Mouse (Mus musculus): ENCODE measurements around the gene Dennd2c. TPM values are rescaled to one million over a fixed set of nuclear protein-coding genes. Genes with fewer than 3 reads are reported as not detected.
A peak's percentile ranks its signal among the peaks of the same experiment; 100 is the strongest.

Gene Dennd2c
- polyA plus RNA-seq, 1 experiment from 2014 or later = 5.8 TPM

GRCm38 (mm10) chr3:103100735-103101134 is 1.7 kb upstream of the Dennd2c start:
- H3K4me3 ChIP-seq (ENCODE audit: low read length) = no peak overlapping the region
- H3K27me3 ChIP-seq (ENCODE audit: control insufficient read depth, insufficient read depth, low read length) = no peaks in the 10 kb centered on the region
- no peaks in the 10 kb centered on the region for H3K36me3 ChIP-seq (ENCODE audit: control insufficient read depth, insufficient read depth)
- WGBS = 41% methylated on average over 2 of the region's 2 CpGs
- no peaks in the 10 kb centered on the region for H3K9me3 ChIP-seq (replicated peaks; ENCODE audit: control insufficient read depth, low read length)
- H3K9ac ChIP-seq (ENCODE audit: low read length) = no peak overlapping the region
- H3K4me1 ChIP-seq (ENCODE audit: control insufficient read depth, insufficient read depth, low read length) = peaks cover 4% of the 10 kb centered on the region
- no peak overlapping the region for H3K4me2 ChIP-seq (ENCODE audit: low read depth, low read length)
- no peak for ATAC-seq (replicated peaks; ENCODE audit: extremely low read depth, insufficient read depth, low FRiP score)
- H3K27ac ChIP-seq (ENCODE audit: low read length) = no peak overlapping the region

GRCm38 (mm10) chr3:103101194-103101593 is 1.2 kb upstream of the Dennd2c start:
- Histone ChIP-seq H3K9me3 (replicated peaks; ENCODE audit: control insufficient read depth, low read length) (no peaks in the 10 kb centered on the region), H3K27me3 (ENCODE audit: control insufficient read depth, insufficient read depth, low read length) (no peaks in the 10 kb centered on the region), H3K4me2 (ENCODE audit: low read depth, low read length) (no peak overlapping the region; the same call in 1 of the 2 replicates), H3K4me3 (ENCODE audit: low read length) (no peak overlapping the region), H3K36me3 (ENCODE audit: control insufficient read depth, insufficient read depth) (no peaks in the 10 kb centered on the region), H3K4me1 (ENCODE audit: control insufficient read depth, insufficient read depth, low read length) (peaks cover 4% of the 10 kb centered on the region), H3K27ac (ENCODE audit: low read length) (no peak overlapping the region), H3K9ac (ENCODE audit: low read length) (no peak overlapping the region)
- ATAC-seq (replicated peaks; ENCODE audit: extremely low read depth, insufficient read depth, low FRiP score) = no peak
- 55% methylated on average over 5 of the region's 5 CpGs for WGBS

- Histone ChIP-seq H3K36me3 (ENCODE audit: control insufficient read depth, insufficient read depth) (no peaks in the 10 kb centered on the region), H3K27me3 (ENCODE audit: control insufficient read depth, insufficient read depth, low read length) (no peaks in the 10 kb centered on the region), H3K9ac (ENCODE audit: low read length) (peak overlapping the region; percentile 81), H3K4me3 (ENCODE audit: low read length) (peak overlapping the region; percentile 90), H3K4me2 (ENCODE audit: low read depth, low read length) (peak overlapping the region; percentile 98), H3K27ac (ENCODE audit: low read length) (peak overlapping the region; percentile 61), H3K9me3 (replicated peaks; ENCODE audit: control insufficient read depth, low read length) (no peaks in the 10 kb centered on the region), H3K4me1 (ENCODE audit: control insufficient read depth, insufficient read depth, low read length) (peaks cover 4% of the 10 kb centered on the region)
- peak; percentile 20; the same call in 1 of the 2 replicates for ATAC-seq (replicated peaks; ENCODE audit: extremely low read depth, insufficient read depth, low FRiP score)
- 0% methylated on average over 14 of the region's 14 CpGs for WGBS
Measured at GRCm38 (mm10) chr3:103101909-103102308, 495 bp upstream of the Dennd2c start.

GRCm38 (mm10) chr3:103107565-103108240 is 5.3 kb downstream of the Dennd2c start:
- Histone ChIP-seq H3K27me3 (ENCODE audit: control insufficient read depth, insufficient read depth, low read length) (no peaks in the 10 kb centered on the region), H3K4me1 (ENCODE audit: control insufficient read depth, insufficient read depth, low read length) (no peaks in the 10 kb centered on the region), H3K4me3 (ENCODE audit: low read length) (no peak overlapping the region), H3K9me3 (replicated peaks; ENCODE audit: control insufficient read depth, low read length) (no peaks in the 10 kb centered on the region), H3K4me2 (ENCODE audit: low read depth, low read length) (no peak overlapping the region), H3K9ac (ENCODE audit: low read length) (no peak overlapping the region), H3K27ac (ENCODE audit: low read length) (no peak overlapping the region), H3K36me3 (ENCODE audit: control insufficient read depth, insufficient read depth) (no peaks in the 10 kb centered on the region)
- ATAC-seq (replicated peaks; ENCODE audit: extremely low read depth, insufficient read depth, low FRiP score) = no peak
- WGBS = 86% methylated on average over 7 of the region's 7 CpGs

- 75% methylated on average over 5 of the region's 5 CpGs for WGBS
- no peak for ATAC-seq (replicated peaks; ENCODE audit: extremely low read depth, insufficient read depth, low FRiP score)
- Histone ChIP-seq H3K36me3 (ENCODE audit: control insufficient read depth, insufficient read depth) (no peaks in the 10 kb centered on the region), H3K4me3 (ENCODE audit: low read length) (no peak overlapping the region), H3K9ac (ENCODE audit: low read length) (no peak overlapping the region), H3K4me2 (ENCODE audit: low read depth, low read length) (no peak overlapping the region), H3K27me3 (ENCODE audit: control insufficient read depth, insufficient read depth, low read length) (no peaks in the 10 kb centered on the region), H3K27ac (ENCODE audit: low read length) (no peak overlapping the region), H3K4me1 (ENCODE audit: control insufficient read depth, insufficient read depth, low read length) (no peaks in the 10 kb centered on the region), H3K9me3 (replicated peaks; ENCODE audit: control insufficient read depth, low read length) (no peaks in the 10 kb centered on the region)
Measured at GRCm38 (mm10) chr3:103112216-103112615, 9.8 kb downstream of the Dennd2c start.

- Histone ChIP-seq H3K4me1 (ENCODE audit: control insufficient read depth, insufficient read depth, low read length) (no peaks in the 10 kb centered on the region), H3K4me3 (ENCODE audit: low read length) (no peak overlapping the region), H3K9ac (ENCODE audit: low read length) (no peak overlapping the region), H3K27ac (ENCODE audit: low read length) (no peak overlapping the region), H3K4me2 (ENCODE audit: low read depth, low read length) (no peak overlapping the region), H3K27me3 (ENCODE audit: control insufficient read depth, insufficient read depth, low read length) (no peaks in the 10 kb centered on the region), H3K9me3 (replicated peaks; ENCODE audit: control insufficient read depth, low read length) (no peaks in the 10 kb centered on the region), H3K36me3 (ENCODE audit: control insufficient read depth, insufficient read depth) (no peaks in the 10 kb centered on the region; the same call in 1 of the 2 replicates)
- ATAC-seq (replicated peaks; ENCODE audit: extremely low read depth, insufficient read depth, low FRiP score) = no peak
- 83% methylated on average over 3 of the region's 3 CpGs for WGBS
Measured at GRCm38 (mm10) chr3:103123636-103124035, 21.2 kb downstream of the Dennd2c start.

GRCm38 (mm10) chr3:103126138-103126537 is 23.7 kb downstream of the Dennd2c start:
- Histone ChIP-seq H3K27me3 (ENCODE audit: control insufficient read depth, insufficient read depth, low read length) (no peaks in the 10 kb centered on the region), H3K9me3 (replicated peaks; ENCODE audit: control insufficient read depth, low read length) (no peaks in the 10 kb centered on the region), H3K27ac (ENCODE audit: low read length) (no peak overlapping the region), H3K4me2 (ENCODE audit: low read depth, low read length) (no peak overlapping the region), H3K4me1 (ENCODE audit: control insufficient read depth, insufficient read depth, low read length) (peaks cover 12% of the 10 kb centered on the region; the same call in 1 of the 2 replicates), H3K4me3 (ENCODE audit: low read length) (no peak overlapping the region), H3K9ac (ENCODE audit: low read length) (no peak overlapping the region), H3K36me3 (ENCODE audit: control insufficient read depth, insufficient read depth) (no peaks in the 10 kb centered on the region; the same call in 1 of the 2 replicates)
- 93% methylated on average over 3 of the region's 3 CpGs for WGBS
- no peak for ATAC-seq (replicated peaks; ENCODE audit: extremely low read depth, insufficient read depth, low FRiP score)

- peaks cover 12% of the 10 kb centered on the region; the same call in 1 of the 2 replicates for H3K4me1 ChIP-seq (ENCODE audit: control insufficient read depth, insufficient read depth, low read length)
- H3K4me2 ChIP-seq (ENCODE audit: low read depth, low read length) = no peak overlapping the region
- no peaks in the 10 kb centered on the region for H3K27me3 ChIP-seq (ENCODE audit: control insufficient read depth, insufficient read depth, low read length)
- H3K36me3 ChIP-seq (ENCODE audit: control insufficient read depth, insufficient read depth) = no peaks in the 10 kb centered on the region; the same call in 1 of the 2 replicates
- H3K4me3 ChIP-seq (ENCODE audit: low read length) = no peak overlapping the region
- ATAC-seq (replicated peaks; ENCODE audit: extremely low read depth, insufficient read depth, low FRiP score) = no peak
- WGBS = 66% methylated on average over 2 of the region's 2 CpGs
- no peak overlapping the region for H3K27ac ChIP-seq (ENCODE audit: low read length)
- no peaks in the 10 kb centered on the region for H3K9me3 ChIP-seq (replicated peaks; ENCODE audit: control insufficient read depth, low read length)
- no peak overlapping the region for H3K9ac ChIP-seq (ENCODE audit: low read length)
Measured at GRCm38 (mm10) chr3:103127177-103127576, 24.8 kb downstream of the Dennd2c start.

GRCm38 (mm10) chr3:103127721-103128120 is 25.3 kb downstream of the Dennd2c start:
- H3K27ac ChIP-seq (ENCODE audit: low read length) = no peak overlapping the region
- 84% methylated on average over 5 of the region's 5 CpGs for WGBS

More at GRCm38 (mm10) chr3:103127721-103128120, 25.3 kb downstream of the Dennd2c start:
- ATAC-seq (replicated peaks; ENCODE audit: extremely low read depth, insufficient read depth, low FRiP score) = no peak
- H3K27me3 ChIP-seq (ENCODE audit: control insufficient read depth, insufficient read depth, low read length) = no peaks in the 10 kb centered on the region
- H3K4me1 ChIP-seq (ENCODE audit: control insufficient read depth, insufficient read depth, low read length) = peaks cover 12% of the 10 kb centered on the region; the same call in 1 of the 2 replicates
- H3K9ac ChIP-seq (ENCODE audit: low read length) = no peak overlapping the region
- H3K4me2 ChIP-seq (ENCODE audit: low read depth, low read length) = no peak overlapping the region
- H3K36me3 ChIP-seq (ENCODE audit: control insufficient read depth, insufficient read depth) = no peaks in the 10 kb centered on the region; the same call in 1 of the 2 replicates
- H3K9me3 ChIP-seq (replicated peaks; ENCODE audit: control insufficient read depth, low read length) = no peaks in the 10 kb centered on the region
- H3K4me3 ChIP-seq (ENCODE audit: low read length) = no peak overlapping the region
